Mouse (Mus musculus): ENCODE measurements around the gene Umod. TPM values are rescaled to one million over a fixed set of nuclear protein-coding genes. Genes with fewer than 3 reads are reported as not detected.
A peak's percentile ranks its signal among the peaks of the same experiment; 100 is the strongest.

Umod gene
- polyA plus RNA-seq, 1 experiment from 2014 or later, result not detected

GRCm38 (mm10) chr7:119519654-119520053 is 40.6 kb upstream of the Umod start:
- ATAC-seq (ENCODE audit: low FRiP score), result no peak

GRCm38 (mm10) chr7:119519163-119519562 is 40.1 kb upstream of the Umod start, which contains the start of gene Acsm5:
Gene Acsm5, plus strand, starts transcription at chr7:119519463.
- Histone ChIP-seq H3K36me3 (ENCODE audit: control insufficient read depth, insufficient read depth, low read length) (no peaks in the 10 kb centered on the region), H3K27me3 (ENCODE audit: control insufficient read depth, insufficient read depth, low read length) (no peaks in the 10 kb centered on the region), H3K4me1 (replicated peaks; ENCODE audit: control insufficient read depth, insufficient read depth, low read length) (no peaks in the 10 kb centered on the region), H3K27ac (ENCODE audit: low read depth, low read length) (no peak within 1 kb of the TSS), H3K4me3 (ENCODE audit: low read depth, low read length) (no peak within 1 kb of the TSS), H3K9ac (ENCODE audit: low read depth, low read length) (no peak within 1 kb of the TSS), H3K9me3 (ENCODE audit: control insufficient read depth, low read length) (no peaks in the 10 kb centered on the region), H3K4me2 (replicated peaks; ENCODE audit: low read depth, low read length) (no peak within 1 kb of the TSS)
- 77% methylated on average over 5 of the region's 5 CpGs for WGBS
- ATAC-seq (ENCODE audit: low FRiP score) (no peak), DNase-seq (ENCODE audit: low spot score) (no peak)

More at GRCm38 (mm10) chr7:119519654-119520053, 40.6 kb upstream of the Umod start:
- WGBS, result 54% methylated on average over 5 of the region's 5 CpGs
- Histone ChIP-seq H3K4me2 (replicated peaks; ENCODE audit: low read depth, low read length) (no peak overlapping the region), H3K9me3 (ENCODE audit: control insufficient read depth, low read length) (no peaks in the 10 kb centered on the region), H3K36me3 (ENCODE audit: control insufficient read depth, insufficient read depth, low read length) (no peaks in the 10 kb centered on the region), H3K9ac (ENCODE audit: low read depth, low read length) (no peak overlapping the region), H3K4me1 (replicated peaks; ENCODE audit: control insufficient read depth, insufficient read depth, low read length) (no peaks in the 10 kb centered on the region), H3K27ac (ENCODE audit: low read depth, low read length) (no peak overlapping the region), H3K4me3 (ENCODE audit: low read depth, low read length) (no peak overlapping the region), H3K27me3 (ENCODE audit: control insufficient read depth, insufficient read depth, low read length) (no peaks in the 10 kb centered on the region)
- DNase-seq (ENCODE audit: low spot score), result peak; percentile 77

GRCm38 (mm10) chr7:119516272-119516558 is 37.1 kb upstream of the Umod start:
- no peaks in the 10 kb centered on the region for H3K4me1 ChIP-seq (replicated peaks; ENCODE audit: control insufficient read depth, insufficient read depth, low read length)
- 83% methylated on average over 7 of the region's 7 CpGs for WGBS
- no peak overlapping the region for H3K27ac ChIP-seq (ENCODE audit: low read depth, low read length)
- no peaks in the 10 kb centered on the region for H3K9me3 ChIP-seq (ENCODE audit: control insufficient read depth, low read length)
- H3K27me3 ChIP-seq (ENCODE audit: control insufficient read depth, insufficient read depth, low read length), result no peaks in the 10 kb centered on the region
- H3K4me2 ChIP-seq (replicated peaks; ENCODE audit: low read depth, low read length), result no peak overlapping the region
- H3K4me3 ChIP-seq (ENCODE audit: low read depth, low read length), result no peak overlapping the region
- H3K9ac ChIP-seq (ENCODE audit: low read depth, low read length), result no peak overlapping the region
- DNase-seq (ENCODE audit: low spot score), result no peak
- ATAC-seq (ENCODE audit: low FRiP score), result no peak
- H3K36me3 ChIP-seq (ENCODE audit: control insufficient read depth, insufficient read depth, low read length), result no peaks in the 10 kb centered on the region

- no peak overlapping the region for H3K4me2 ChIP-seq (replicated peaks; ENCODE audit: low read depth, low read length)
- no peaks in the 10 kb centered on the region for H3K4me1 ChIP-seq (replicated peaks; ENCODE audit: control insufficient read depth, insufficient read depth, low read length)
- no peaks in the 10 kb centered on the region for H3K27me3 ChIP-seq (ENCODE audit: control insufficient read depth, insufficient read depth, low read length)
- no peak overlapping the region for H3K4me3 ChIP-seq (ENCODE audit: low read depth, low read length)
- H3K27ac ChIP-seq (ENCODE audit: low read depth, low read length), result no peak overlapping the region
- DNase-seq (ENCODE audit: low spot score) (peak; percentile 73), ATAC-seq (ENCODE audit: low FRiP score) (no peak)
- no peaks in the 10 kb centered on the region for H3K9me3 ChIP-seq (ENCODE audit: control insufficient read depth, low read length)
- 70% methylated on average over 10 of the region's 10 CpGs for WGBS
- H3K36me3 ChIP-seq (ENCODE audit: control insufficient read depth, insufficient read depth, low read length), result no peaks in the 10 kb centered on the region
- H3K9ac ChIP-seq (ENCODE audit: low read depth, low read length), result no peak overlapping the region
Measured at GRCm38 (mm10) chr7:119515492-119516271, 36.6 kb upstream of the Umod start.

GRCm38 (mm10) chr7:119513056-119513455 is 34.0 kb upstream of the Umod start:
- H3K4me2 ChIP-seq (replicated peaks; ENCODE audit: low read depth, low read length), result no peak overlapping the region
- no peaks in the 10 kb centered on the region for H3K9me3 ChIP-seq (ENCODE audit: control insufficient read depth, low read length)
- no peak overlapping the region for H3K9ac ChIP-seq (ENCODE audit: low read depth, low read length)
- no peaks in the 10 kb centered on the region for H3K36me3 ChIP-seq (ENCODE audit: control insufficient read depth, insufficient read depth, low read length)
- no peaks in the 10 kb centered on the region for H3K4me1 ChIP-seq (replicated peaks; ENCODE audit: control insufficient read depth, insufficient read depth, low read length)
- H3K4me3 ChIP-seq (ENCODE audit: low read depth, low read length), result no peak overlapping the region
- no peak for ATAC-seq (ENCODE audit: low FRiP score)
- peak; percentile 81 for DNase-seq (ENCODE audit: low spot score)
- no peak overlapping the region for H3K27ac ChIP-seq (ENCODE audit: low read depth, low read length)
- whole genome bisulfite sequencing, result 31% methylated on average over 7 of the region's 7 CpGs
- no peaks in the 10 kb centered on the region for H3K27me3 ChIP-seq (ENCODE audit: control insufficient read depth, insufficient read depth, low read length)

GRCm38 (mm10) chr7:119511143-119511542 is 32.1 kb upstream of the Umod start:
- Histone ChIP-seq H3K4me1 (replicated peaks; ENCODE audit: control insufficient read depth, insufficient read depth, low read length) (no peaks in the 10 kb centered on the region), H3K27ac (ENCODE audit: low read depth, low read length) (no peak overlapping the region), H3K9ac (ENCODE audit: low read depth, low read length) (no peak overlapping the region), H3K4me3 (ENCODE audit: low read depth, low read length) (no peak overlapping the region), H3K9me3 (ENCODE audit: control insufficient read depth, low read length) (no peaks in the 10 kb centered on the region), H3K4me2 (replicated peaks; ENCODE audit: low read depth, low read length) (no peak overlapping the region), H3K27me3 (ENCODE audit: control insufficient read depth, insufficient read depth, low read length) (no peaks in the 10 kb centered on the region), H3K36me3 (ENCODE audit: control insufficient read depth, insufficient read depth, low read length) (no peaks in the 10 kb centered on the region)
- DNase-seq (ENCODE audit: low spot score), result no peak
- ATAC-seq (ENCODE audit: low FRiP score), result no peak
- WGBS, result 93% methylated on average over 4 of the region's 4 CpGs

GRCm38 (mm10) chr7:119490041-119490780 is 11.1 kb upstream of the Umod start:
- WGBS, result 89% methylated on average over 4 of the region's 4 CpGs
- no peak overlapping the region for H3K4me3 ChIP-seq (ENCODE audit: low read depth, low read length)
- H3K4me1 ChIP-seq (replicated peaks; ENCODE audit: control insufficient read depth, insufficient read depth, low read length), result no peaks in the 10 kb centered on the region
- H3K4me2 ChIP-seq (replicated peaks; ENCODE audit: low read depth, low read length), result no peak overlapping the region
- H3K36me3 ChIP-seq (ENCODE audit: control insufficient read depth, insufficient read depth, low read length), result no peaks in the 10 kb centered on the region
- no peaks in the 10 kb centered on the region for H3K9me3 ChIP-seq (ENCODE audit: control insufficient read depth, low read length)
- ATAC-seq (ENCODE audit: low FRiP score), result no peak
- no peak for DNase-seq (ENCODE audit: low spot score)
- no peak overlapping the region for H3K27ac ChIP-seq (ENCODE audit: low read depth, low read length)
- H3K27me3 ChIP-seq (ENCODE audit: control insufficient read depth, insufficient read depth, low read length), result no peaks in the 10 kb centered on the region
- H3K9ac ChIP-seq (ENCODE audit: low read depth, low read length), result no peak overlapping the region

- Histone ChIP-seq H3K4me3 (ENCODE audit: low read depth, low read length) (no peak overlapping the region), H3K36me3 (ENCODE audit: control insufficient read depth, insufficient read depth, low read length) (no peaks in the 10 kb centered on the region), H3K27me3 (ENCODE audit: control insufficient read depth, insufficient read depth, low read length) (no peaks in the 10 kb centered on the region), H3K9me3 (ENCODE audit: control insufficient read depth, low read length) (no peaks in the 10 kb centered on the region), H3K4me2 (replicated peaks; ENCODE audit: low read depth, low read length) (no peak overlapping the region), H3K4me1 (replicated peaks; ENCODE audit: control insufficient read depth, insufficient read depth, low read length) (no peaks in the 10 kb centered on the region), H3K9ac (ENCODE audit: low read depth, low read length) (no peak overlapping the region), H3K27ac (ENCODE audit: low read depth, low read length) (no peak overlapping the region)
- 88% methylated on average over 5 of the region's 5 CpGs for WGBS
- DNase-seq (ENCODE audit: low spot score) (no peak), ATAC-seq (ENCODE audit: low FRiP score) (no peak)
Measured at GRCm38 (mm10) chr7:119486683-119487082, 7.6 kb upstream of the Umod start.

- Histone ChIP-seq H3K27me3 (ENCODE audit: control insufficient read depth, insufficient read depth, low read length) (no peaks in the 10 kb centered on the region), H3K4me2 (replicated peaks; ENCODE audit: low read depth, low read length) (no peak overlapping the region), H3K27ac (ENCODE audit: low read depth, low read length) (no peak overlapping the region), H3K4me1 (replicated peaks; ENCODE audit: control insufficient read depth, insufficient read depth, low read length) (no peaks in the 10 kb centered on the region), H3K4me3 (ENCODE audit: low read depth, low read length) (no peak overlapping the region), H3K9ac (ENCODE audit: low read depth, low read length) (no peak overlapping the region), H3K36me3 (ENCODE audit: control insufficient read depth, insufficient read depth, low read length) (no peaks in the 10 kb centered on the region), H3K9me3 (ENCODE audit: control insufficient read depth, low read length) (no peaks in the 10 kb centered on the region)
- ATAC-seq (ENCODE audit: low FRiP score), result no peak
- 81% methylated on average over 4 of the region's 4 CpGs for WGBS
- no peak for DNase-seq (ENCODE audit: low spot score)
Measured at GRCm38 (mm10) chr7:119484154-119484553, 5.1 kb upstream of the Umod start.
